Mouse (Mus musculus): ENCODE data around the gene Olfr812.
"Not testable (repeated sequence)": the region's sequence is repeated elsewhere in the genome, so short reads cannot be mapped to it uniquely, and the experiment has no call there.

DNA sequence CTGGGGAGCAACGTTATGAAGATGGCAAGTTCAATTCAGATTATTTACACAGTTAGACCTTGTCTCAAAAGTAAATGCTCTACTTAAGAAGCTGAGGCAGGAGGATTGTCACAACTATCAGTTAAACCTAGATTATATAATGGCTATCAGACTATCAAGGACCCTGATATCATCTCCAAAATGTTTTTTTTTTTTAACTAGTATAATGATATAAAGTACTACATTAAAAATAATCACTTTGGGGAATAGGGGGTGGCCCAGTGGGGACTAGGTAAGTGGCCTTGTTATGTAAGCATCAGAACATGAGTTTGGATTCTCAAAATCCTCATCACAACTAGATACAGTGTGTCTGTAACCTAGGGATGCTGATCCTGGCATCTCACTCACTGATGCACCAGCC, 33.9 kb upstream of the Olfr812 start, which contains the start of gene Olfr814:
- not testable (repeated sequence) for TF ChIP-seq CTCF (IDR thresholded peaks at IDR 0.05; ENCODE audit: insufficient read depth, low read length); POLR2A (IDR thresholded peaks at IDR 0.05; ENCODE audit: borderline replicate concordance, extremely low read depth, low read depth, low read length)
